Mouse (Mus musculus) midbrain, embryonic 15.5 days (tissue): Measurements from ENCODE around the gene Wwox. TPM values are rescaled to one million over a fixed set of nuclear protein-coding genes. Genes with fewer than 3 reads are reported as not detected.

ENCODE experiments used
- ATAC-seq: fragments of 200-750 bp; cut with Nextera tagmentation; replicated peaks from 2 replicates; pipeline ENCODE4 v1.8.0; 2017; ENCODE audit warnings: moderate TSS enrichment
- H3K27ac ChIP-seq: fragments of 300-500 bp; sonication (generic); 2 replicates; pipeline ENCODE4 v1.5.1; 2015; ENCODE audit warnings: mild to moderate bottlenecking, inconsistent platforms
- H3K27me3 ChIP-seq: fragments of 300-500 bp; sonication (generic); replicated peaks from 2 replicates; pipeline ENCODE4 v1.6.1; 2015; ENCODE audit warnings: inconsistent platforms
- H3K36me3 ChIP-seq: fragments of 300-500 bp; sonication (generic); replicated peaks from 2 replicates; pipeline ENCODE4 v1.6.1; 2015; ENCODE audit warnings: inconsistent platforms
- H3K4me1 ChIP-seq: fragments of 300-500 bp; sonication (generic); 2 replicates; pipeline ENCODE4 v1.6.1; 2015; ENCODE audit warnings: inconsistent platforms
- H3K4me2 ChIP-seq: fragments of 300-500 bp; sonication (generic); 2 replicates; pipeline ENCODE4 v1.6.1; 2015; ENCODE audit warnings: inconsistent platforms, mild to moderate bottlenecking, moderate library complexity
- H3K4me3 ChIP-seq: fragments of 300-500 bp; sonication (generic); 2 replicates; pipeline ENCODE4 v1.5.1; 2015; ENCODE audit warnings: mild to moderate bottlenecking, inconsistent platforms
- H3K9ac ChIP-seq: fragments of 300-500 bp; sonication (generic); 2 replicates; pipeline ENCODE4 v1.6.1; 2015; ENCODE audit warnings: mild to moderate bottlenecking, inconsistent platforms
- H3K9me3 ChIP-seq: fragments of 300-500 bp; sonication (generic); 2 replicates; pipeline ENCODE4 v1.6.1; 2016; ENCODE audit warnings: inconsistent platforms
- WGBS: fragments of 180-500 bp; shearing (Covaris S2); methylation state at CpG from one replicate; pipeline ENCODE4 v1.1.7; 2015; ENCODE audit warnings: mixed read lengths; 5-methylcytosine and 5-hydroxymethylcytosine counted together
- polyA plus RNA-seq: library from polyadenylated mRNA; unstranded; fragments of >200 nt; fragmentation: Nextera tagmentation; extraction: Ambion mirVana; gene quantifications from 2 replicates; pipeline ENCODE4 v1.2.1, GENCODE M21; 2015

Gene Wwox
- polyA plus RNA-seq, 1 experiment from 2014 or later = 13.2 TPM

- 89% methylated on average over 11 of the region's 11 CpGs for WGBS
- Histone ChIP-seq H3K9ac (no peak overlapping the region), H3K4me2 (no peak overlapping the region), H3K27ac (no peak overlapping the region), H3K36me3 (no peaks in the 10 kb centered on the region), H3K4me3 (no peak overlapping the region), H3K27me3 (no peaks in the 10 kb centered on the region), H3K9me3 (no peaks in the 10 kb centered on the region), H3K4me1 (no peaks in the 10 kb centered on the region)
- no peak for ATAC-seq
Measured at GRCm38 (mm10) chr8:115267196-115267595, 827.7 kb downstream of the Wwox start.

- Histone ChIP-seq H3K27ac (no peak overlapping the region), H3K4me1 (no peaks in the 10 kb centered on the region), H3K36me3 (no peaks in the 10 kb centered on the region), H3K4me3 (no peak overlapping the region), H3K9me3 (no peaks in the 10 kb centered on the region), H3K9ac (no peak overlapping the region), H3K4me2 (no peak overlapping the region), H3K27me3 (no peaks in the 10 kb centered on the region)
- WGBS = 39% methylated on average over 4 of the region's 4 CpGs
- no peak for ATAC-seq
Measured at GRCm38 (mm10) chr8:115269601-115270000, 830.1 kb downstream of the Wwox start.

GRCm38 (mm10) chr8:115273976-115274375, 834.5 kb downstream of the Wwox start:
- H3K36me3 ChIP-seq = no peaks in the 10 kb centered on the region
- H3K9ac ChIP-seq = no peak overlapping the region
- no peak for ATAC-seq
- H3K27me3 ChIP-seq = no peaks in the 10 kb centered on the region
- H3K9me3 ChIP-seq = no peaks in the 10 kb centered on the region
- H3K4me1 ChIP-seq = no peaks in the 10 kb centered on the region
- no peak overlapping the region for H3K27ac ChIP-seq
- H3K4me3 ChIP-seq = no peak overlapping the region
- H3K4me2 ChIP-seq = no peak overlapping the region
- WGBS = 56% methylated on average over 6 of the region's 6 CpGs

GRCm38 (mm10) chr8:115276281-115276680, 836.8 kb downstream of the Wwox start:
- H3K4me1 ChIP-seq = no peaks in the 10 kb centered on the region
- WGBS = 60% methylated on average over 2 of the region's 2 CpGs
- no peak overlapping the region for H3K9ac ChIP-seq
- no peak for ATAC-seq
- H3K9me3 ChIP-seq = no peaks in the 10 kb centered on the region
- no peak overlapping the region for H3K27ac ChIP-seq
- H3K4me3 ChIP-seq = no peak overlapping the region
- no peaks in the 10 kb centered on the region for H3K36me3 ChIP-seq
- H3K27me3 ChIP-seq = no peaks in the 10 kb centered on the region
- no peak overlapping the region for H3K4me2 ChIP-seq

GRCm38 (mm10) chr8:115278291-115278690, 838.8 kb downstream of the Wwox start:
- WGBS = 80% methylated on average over 5 of the region's 5 CpGs
- Histone ChIP-seq H3K27ac (no peak overlapping the region), H3K27me3 (no peaks in the 10 kb centered on the region), H3K36me3 (no peaks in the 10 kb centered on the region), H3K4me3 (no peak overlapping the region), H3K4me2 (no peak overlapping the region), H3K9ac (no peak overlapping the region), H3K9me3 (no peaks in the 10 kb centered on the region), H3K4me1 (no peaks in the 10 kb centered on the region)
- no peak for ATAC-seq

DNA sequence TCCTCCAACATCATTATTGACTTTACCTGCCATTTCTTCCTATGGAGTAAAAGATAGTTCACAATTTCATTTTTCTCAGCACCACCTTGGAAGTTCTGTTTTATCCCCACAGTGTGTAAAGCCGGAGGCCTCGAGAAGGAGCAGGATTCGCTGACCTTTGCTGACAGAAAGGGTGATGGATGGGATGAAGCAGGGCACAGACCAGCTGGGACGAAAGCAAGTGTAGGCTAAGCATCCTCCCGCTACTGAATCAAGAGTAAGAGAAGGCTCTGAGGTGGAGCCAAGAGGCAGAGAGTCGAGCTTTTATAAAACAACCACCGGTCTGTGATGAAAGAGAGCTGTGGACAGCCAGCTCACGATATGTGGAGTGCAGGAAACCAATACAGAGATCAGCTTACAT, 850.8 kb downstream of the Wwox start:
- 85% methylated on average over 8 of the region's 8 CpGs for WGBS
- Histone ChIP-seq H3K27me3 (no peaks in the 10 kb centered on the region), H3K4me2 (no peak overlapping the region), H3K4me3 (no peak overlapping the region), H3K27ac (no peak overlapping the region), H3K9me3 (no peaks in the 10 kb centered on the region), H3K4me1 (no peaks in the 10 kb centered on the region), H3K9ac (no peak overlapping the region), H3K36me3 (no peaks in the 10 kb centered on the region)
- no peak for ATAC-seq

DNA sequence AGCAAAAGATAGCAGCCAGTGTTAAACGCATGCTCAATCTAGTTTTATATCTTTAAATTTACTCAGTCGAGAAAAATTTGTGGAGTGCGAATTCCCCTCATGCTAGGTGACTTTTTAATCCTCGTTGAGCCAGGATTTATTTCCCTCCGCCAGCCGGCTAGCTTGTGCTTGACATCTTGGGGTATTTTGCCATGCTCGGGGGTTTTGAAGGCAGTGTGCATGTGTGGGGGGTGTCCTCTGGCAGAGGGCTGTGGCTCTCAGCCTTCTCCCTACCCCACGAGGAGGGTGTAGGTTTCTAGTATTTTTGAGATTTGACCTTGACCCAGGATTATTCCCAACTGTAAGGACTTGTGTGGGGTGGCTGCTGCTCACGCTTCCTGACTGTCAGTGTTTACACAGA, 857.3 kb downstream of the Wwox start:
- Histone ChIP-seq H3K27ac (no peak overlapping the region), H3K9me3 (no peaks in the 10 kb centered on the region), H3K9ac (no peak overlapping the region), H3K36me3 (no peaks in the 10 kb centered on the region), H3K4me1 (no peaks in the 10 kb centered on the region), H3K4me2 (no peak overlapping the region), H3K27me3 (peaks cover 5% of the 10 kb centered on the region; the same call in 1 of the 2 replicates), H3K4me3 (no peak overlapping the region)
- WGBS = 43% methylated on average over 9 of the region's 9 CpGs
- no peak for ATAC-seq

- 0 out of 2 replicates have a peak, but pooled peaks cover 11% of the 10 kb centered on the region for H3K4me1 ChIP-seq
- H3K4me2 ChIP-seq = no peak overlapping the region
- no peaks in the 10 kb centered on the region for H3K9me3 ChIP-seq
- 15% methylated on average over 7 of the region's 7 CpGs for WGBS
- peaks cover 5% of the 10 kb centered on the region; the same call in 1 of the 2 replicates for H3K27me3 ChIP-seq
- ATAC-seq = no peak
- H3K9ac ChIP-seq = no peak overlapping the region
- H3K4me3 ChIP-seq = no peak overlapping the region
- H3K36me3 ChIP-seq = no peaks in the 10 kb centered on the region
- H3K27ac ChIP-seq = no peak overlapping the region
Measured at GRCm38 (mm10) chr8:115302484-115302883, 863.0 kb downstream of the Wwox start.

DNA sequence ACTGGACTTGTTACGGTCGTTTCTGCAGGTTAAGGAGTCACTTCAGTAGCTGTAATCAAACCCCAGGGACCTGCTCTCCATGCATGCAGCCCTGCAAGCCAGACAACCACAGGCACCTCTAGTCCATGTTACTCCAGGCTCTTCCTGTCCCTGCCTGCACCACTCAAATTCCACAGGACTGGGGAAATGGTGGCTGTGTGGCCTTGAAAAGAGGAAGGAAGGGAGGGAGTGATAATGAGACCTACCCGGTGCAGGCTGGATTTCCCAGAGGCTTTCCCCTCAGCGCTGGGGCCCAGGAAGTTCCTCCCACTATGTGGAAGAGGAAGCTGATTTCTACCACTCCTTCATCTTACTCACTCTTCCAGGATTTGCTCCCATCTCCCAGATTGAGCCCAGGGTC, 868.0 kb downstream of the Wwox start:
- H3K27me3 ChIP-seq = no peaks in the 10 kb centered on the region
- H3K9ac ChIP-seq = no peak overlapping the region
- no peaks in the 10 kb centered on the region for H3K36me3 ChIP-seq
- H3K4me3 ChIP-seq = no peak overlapping the region
- H3K9me3 ChIP-seq = no peaks in the 10 kb centered on the region
- no peak for ATAC-seq
- no peak overlapping the region for H3K4me2 ChIP-seq
- WGBS = 61% methylated on average over 4 of the region's 4 CpGs
- 0 out of 2 replicates have a peak, but pooled peaks cover 7% of the 10 kb centered on the region for H3K4me1 ChIP-seq
- H3K27ac ChIP-seq = no peak overlapping the region

GRCm38 (mm10) chr8:115311003-115311402, 871.5 kb downstream of the Wwox start:
- H3K27me3 ChIP-seq = no peaks in the 10 kb centered on the region
- no peaks in the 10 kb centered on the region for H3K4me1 ChIP-seq
- no peaks in the 10 kb centered on the region for H3K36me3 ChIP-seq
- 91% methylated on average over 6 of the region's 6 CpGs for WGBS
- H3K9me3 ChIP-seq = no peaks in the 10 kb centered on the region
- ATAC-seq = no peak
- H3K4me3 ChIP-seq = no peak overlapping the region
- no peak overlapping the region for H3K4me2 ChIP-seq
- no peak overlapping the region for H3K9ac ChIP-seq
- H3K27ac ChIP-seq = no peak overlapping the region

DNA sequence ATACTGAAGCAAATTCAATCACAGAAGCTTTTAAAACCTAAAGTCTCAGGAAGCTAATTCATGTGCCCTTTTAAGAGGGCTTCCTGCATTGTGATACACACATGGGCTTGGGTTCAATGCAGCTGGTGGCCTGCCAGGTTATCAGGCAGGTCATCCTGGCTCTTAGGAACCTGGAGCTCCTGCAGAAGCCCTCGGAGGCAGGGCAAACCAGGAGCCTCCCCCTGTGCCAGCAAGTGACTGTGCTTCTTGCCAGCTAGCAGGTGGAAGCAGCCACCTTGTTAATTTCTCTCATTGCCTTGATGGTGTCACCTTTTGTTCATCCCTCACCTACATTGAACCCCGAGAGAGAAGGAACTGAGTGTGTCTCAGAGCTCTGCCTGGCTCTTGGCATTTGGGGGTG, 872.9 kb downstream of the Wwox start:
- Histone ChIP-seq H3K9ac (no peak overlapping the region), H3K27ac (no peak overlapping the region), H3K4me2 (no peak overlapping the region), H3K27me3 (no peaks in the 10 kb centered on the region), H3K36me3 (no peaks in the 10 kb centered on the region), H3K9me3 (no peaks in the 10 kb centered on the region), H3K4me3 (no peak overlapping the region), H3K4me1 (no peaks in the 10 kb centered on the region)
- ATAC-seq = no peak
- 77% methylated on average over 2 of the region's 2 CpGs for WGBS

- H3K9ac ChIP-seq = no peak overlapping the region
- H3K4me1 ChIP-seq = no peaks in the 10 kb centered on the region
- 93% methylated on average over 5 of the region's 5 CpGs for WGBS
- H3K4me2 ChIP-seq = no peak overlapping the region
- no peak for ATAC-seq
- no peak overlapping the region for H3K27ac ChIP-seq
- H3K9me3 ChIP-seq = no peaks in the 10 kb centered on the region
- no peak overlapping the region for H3K4me3 ChIP-seq
- no peaks in the 10 kb centered on the region for H3K36me3 ChIP-seq
- H3K27me3 ChIP-seq = no peaks in the 10 kb centered on the region
Measured at GRCm38 (mm10) chr8:115322501-115322900, 883.0 kb downstream of the Wwox start.

- Histone ChIP-seq H3K27me3 (no peaks in the 10 kb centered on the region), H3K4me1 (no peaks in the 10 kb centered on the region), H3K9ac (no peak overlapping the region), H3K9me3 (no peaks in the 10 kb centered on the region), H3K36me3 (no peaks in the 10 kb centered on the region), H3K27ac (no peak overlapping the region), H3K4me2 (no peak overlapping the region), H3K4me3 (no peak overlapping the region)
- no peak for ATAC-seq
- 75% methylated on average over 11 of the region's 11 CpGs for WGBS
Measured at GRCm38 (mm10) chr8:115330671-115331070, 891.2 kb downstream of the Wwox start.
